Mouse (Mus musculus): ENCODE data around the gene Zfp738. TPM values are rescaled to one million over a fixed set of nuclear protein-coding genes. Genes with fewer than 3 reads are reported as not detected.
"Not testable (repeated sequence)": the region's sequence is repeated elsewhere in the genome, so short reads cannot be mapped to it uniquely, and the experiment has no call there.

The Zfp738 gene
- 1 to 10 TPM; 4.8 to 5.9 TPM for total RNA-seq (2021)

DNA sequence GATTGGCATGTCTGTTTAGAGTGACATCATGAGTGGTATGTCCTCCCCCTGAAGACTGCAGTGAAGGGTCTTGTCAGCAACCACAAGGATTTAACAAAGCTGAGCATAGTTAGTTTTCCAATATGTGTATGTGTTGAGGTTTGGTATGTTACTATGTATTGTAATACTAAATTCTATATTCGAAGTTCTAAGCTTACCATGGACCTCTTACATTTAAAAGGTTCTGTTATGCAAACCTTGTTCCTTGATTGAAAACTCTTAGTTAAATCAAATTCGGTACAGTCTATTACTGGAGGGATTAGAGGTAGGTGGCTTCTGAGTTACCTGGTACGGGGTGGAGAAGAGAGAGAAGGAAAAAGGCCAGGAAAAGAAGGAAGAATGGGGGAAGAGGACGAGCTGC is at the start of gene Zfp738:
TSS of gene Zfp738 (minus strand) at position 101 of the 400 bp plus-strand sequence.
- no peak for DNase-seq
- intact Hi-C loops (cut with DNase I), result no loop called here

DNA sequence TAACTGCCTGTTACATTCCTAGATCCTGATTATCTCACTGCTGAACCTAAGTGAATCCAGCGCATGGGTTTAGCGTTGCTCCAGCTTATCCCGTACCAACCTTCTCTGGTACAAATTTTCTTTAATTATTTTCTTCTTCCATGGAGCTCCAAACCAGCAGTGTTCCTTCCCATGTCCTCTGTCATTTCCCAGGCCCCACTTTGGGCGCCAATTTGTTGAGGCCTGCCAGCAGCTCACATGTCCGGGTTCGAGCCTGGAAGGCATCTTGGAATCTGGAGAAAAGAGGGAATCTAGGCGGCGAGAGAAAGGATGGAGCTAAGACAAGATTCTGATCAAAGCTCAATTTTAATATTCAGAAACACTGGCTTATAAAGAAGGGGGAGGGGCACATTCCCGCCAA is 47.5 kb upstream of the Zfp738 start:
- DNase-seq; intact Hi-C loops (cut with DNase I): not testable (repeated sequence)

DNA sequence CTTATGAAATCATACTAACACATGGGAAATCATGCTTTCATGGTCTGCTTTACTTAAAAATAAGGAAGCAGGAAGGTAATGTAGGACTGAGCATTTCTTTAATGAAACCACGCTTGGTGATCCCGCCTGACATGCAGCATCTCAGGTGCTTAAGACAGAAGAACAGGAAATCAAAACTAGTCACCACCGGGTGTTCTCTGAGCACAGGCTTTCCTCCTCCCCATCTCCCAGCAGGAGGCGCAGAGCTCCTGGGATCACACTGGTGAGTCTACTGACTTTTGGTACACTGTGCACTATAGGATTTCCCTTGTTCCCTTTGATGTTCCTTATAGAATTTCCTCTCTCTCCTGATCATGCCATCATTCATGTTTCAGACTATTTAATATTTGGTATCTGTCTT is 42.6 kb upstream of the Zfp738 start:
- DNase-seq, result peak; percentile 6 to 30
- intact Hi-C loops (cut with DNase I), result loop anchor here (5.0 to 10.0 kb wide), 6 partner anchors 83 to 605 kb away; partner anchors contain the start of genes Gm28044, Zfp273, Zfp455 and Zfp457

DNA sequence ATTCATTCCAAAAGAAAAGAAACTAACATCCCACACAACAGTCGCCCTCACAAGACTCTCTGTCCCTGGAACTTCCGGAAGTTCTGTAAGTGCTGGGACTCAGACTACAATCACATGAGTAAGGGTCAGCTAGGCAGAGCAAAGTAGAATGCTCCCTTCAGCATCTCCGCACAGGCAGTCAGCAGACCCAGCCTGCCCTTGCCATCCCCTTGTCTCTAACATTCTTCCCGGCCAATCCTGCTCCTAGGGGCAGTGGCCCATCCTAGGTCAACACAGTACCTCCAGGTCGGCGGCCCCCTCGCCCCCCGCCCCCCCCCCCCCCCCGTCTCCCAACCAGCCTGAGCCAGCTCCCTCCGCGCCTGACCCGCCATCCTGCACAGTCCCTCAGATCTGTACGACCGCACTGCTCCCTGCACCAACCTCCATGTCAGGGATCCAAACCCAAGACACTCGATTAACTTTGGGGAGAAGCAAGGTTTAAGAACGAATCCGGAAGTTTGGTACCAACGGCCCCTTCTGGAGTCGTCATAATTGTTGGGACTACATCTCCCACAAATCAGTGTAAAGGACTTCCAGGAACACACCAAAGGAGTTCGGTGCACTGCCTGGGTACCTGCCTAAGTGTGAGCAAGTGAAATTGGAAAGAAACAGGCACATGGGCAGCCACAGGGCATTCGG is 41.9 kb upstream of the Zfp738 start, which contains the start of gene Zfp65:
TSS of gene Zfp65 (minus strand) at position 533 of the 678 bp plus-strand sequence.
- peak; percentile 38 to 61 for DNase-seq
- intact Hi-C loops (cut with DNase I), result loop anchor here (5.0 to 10.0 kb wide), 6 partner anchors 84 to 604 kb away; partner anchors contain the start of genes Gm28044, Zfp273, Zfp455 and Zfp457

DNA sequence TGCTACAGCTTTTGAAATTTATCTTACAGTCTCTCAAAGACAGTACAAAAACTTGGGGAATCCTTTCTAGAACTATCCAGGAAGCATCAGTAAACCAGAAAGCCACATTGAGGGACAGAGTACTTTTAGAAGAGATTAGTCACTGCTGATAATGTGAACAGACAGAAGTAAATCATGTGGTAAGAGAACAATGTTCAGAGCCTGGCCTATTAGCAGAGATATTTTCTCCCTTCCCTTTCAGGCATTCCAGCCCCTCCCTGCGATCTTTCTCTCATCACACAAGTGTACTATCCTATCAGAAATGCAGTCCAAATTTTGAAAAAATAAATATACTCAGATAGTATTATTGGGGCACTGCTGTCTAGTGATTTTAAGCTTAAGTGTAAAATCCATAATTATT is 41.2 kb upstream of the Zfp738 start:
- DNase-seq, result no peak
- intact Hi-C loops (cut with DNase I), result loop anchor here (5.0 to 10.0 kb wide), 6 partner anchors 84 to 603 kb away; partner anchors contain the start of genes Gm28044, Zfp273, Zfp455 and Zfp457

DNA sequence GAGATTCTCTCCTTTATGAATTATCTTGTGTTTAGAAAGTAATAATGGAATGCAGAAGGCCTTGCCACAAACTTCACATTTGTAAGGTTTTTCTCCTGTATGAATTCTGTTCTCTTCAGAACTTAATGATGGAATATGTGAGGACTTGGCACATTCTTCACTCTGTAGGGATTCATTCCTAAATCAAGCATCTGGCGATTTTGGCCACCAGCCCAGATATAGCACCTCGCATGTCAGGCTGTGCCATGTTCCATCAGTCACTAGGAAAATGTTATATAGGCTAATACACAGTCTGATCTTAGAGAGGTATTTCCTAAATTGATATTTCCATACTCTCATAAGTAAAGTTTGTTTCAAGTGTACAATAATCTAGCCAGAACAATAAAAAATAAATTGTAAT is 38.5 kb upstream of the Zfp738 start:
- not testable (repeated sequence) for DNase-seq
- intact Hi-C loops (cut with DNase I), result loop anchor here (2.0 to 10.0 kb wide), 8 partner anchors 29 to 601 kb away; partner anchors contain the start of genes Gm28044, Zfp273, Zfp455 and Zfp457

DNA sequence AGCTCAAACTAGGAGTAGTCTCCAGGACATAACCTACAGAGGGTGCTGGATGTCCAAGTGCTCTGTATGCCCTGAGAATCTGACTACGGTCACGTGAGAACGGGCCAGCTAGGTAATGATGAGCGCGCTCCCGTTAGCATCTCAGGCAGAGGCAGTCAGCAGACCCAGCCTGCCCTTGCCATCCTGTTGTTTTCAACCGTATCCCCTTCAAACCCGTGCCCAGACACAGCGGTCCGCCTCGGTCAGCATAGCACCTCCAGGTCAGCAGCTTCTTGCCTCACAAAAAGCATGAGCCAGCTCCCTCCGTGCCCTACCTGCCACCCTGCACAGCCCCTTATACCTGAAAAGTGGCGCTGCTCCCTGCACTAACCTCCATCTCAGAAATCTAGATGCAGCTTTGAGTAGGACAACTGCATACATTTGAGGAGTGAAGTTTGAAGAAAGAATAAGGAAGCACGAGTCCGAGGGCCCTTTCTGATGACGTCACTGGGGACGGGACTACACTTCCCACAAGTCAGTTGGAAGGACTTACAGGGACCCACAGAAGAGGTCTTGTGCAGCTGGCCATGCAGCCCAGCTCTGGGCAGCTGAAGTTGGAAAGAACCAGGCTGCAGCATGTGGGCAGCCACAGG is 37.1 kb upstream of the Zfp738 start:
- intact Hi-C loops (cut with DNase I), result loop anchor here (1.0 to 10.0 kb wide), 9 partner anchors 31 to 599 kb away; partner anchors contain the start of genes Gm28044, Gm49345, Zfp455 and Zfp457
- peak; percentile 82 to 89 for DNase-seq

DNA sequence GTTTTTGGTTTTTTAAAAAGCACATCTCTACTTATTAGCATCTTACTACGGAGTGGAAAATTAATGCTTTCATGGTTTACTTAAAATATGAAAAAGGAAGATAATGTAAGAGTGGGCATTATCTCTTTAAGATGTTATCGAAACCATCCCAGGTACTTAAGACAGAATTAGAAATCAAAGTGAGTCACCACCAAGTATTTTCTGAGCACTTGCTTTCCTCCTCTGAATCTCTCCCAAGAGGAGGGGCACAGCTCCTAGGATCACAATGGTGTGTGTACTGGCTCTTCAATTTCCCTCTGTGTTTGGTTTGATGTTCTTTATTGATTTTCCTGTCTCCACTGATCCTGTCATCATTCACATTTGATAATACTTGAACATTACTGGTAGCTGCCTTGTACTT is 3.0 kb downstream of the Zfp738 start:
- intact Hi-C loops (cut with DNase I), result loop anchor here (1.0 to 5.0 kb wide), 4 partner anchors 40 to 557 kb away; partner anchors contain the start of genes Gm49345, Zfp729a and Zfp729b
- DNase-seq, result not testable (repeated sequence)

DNA sequence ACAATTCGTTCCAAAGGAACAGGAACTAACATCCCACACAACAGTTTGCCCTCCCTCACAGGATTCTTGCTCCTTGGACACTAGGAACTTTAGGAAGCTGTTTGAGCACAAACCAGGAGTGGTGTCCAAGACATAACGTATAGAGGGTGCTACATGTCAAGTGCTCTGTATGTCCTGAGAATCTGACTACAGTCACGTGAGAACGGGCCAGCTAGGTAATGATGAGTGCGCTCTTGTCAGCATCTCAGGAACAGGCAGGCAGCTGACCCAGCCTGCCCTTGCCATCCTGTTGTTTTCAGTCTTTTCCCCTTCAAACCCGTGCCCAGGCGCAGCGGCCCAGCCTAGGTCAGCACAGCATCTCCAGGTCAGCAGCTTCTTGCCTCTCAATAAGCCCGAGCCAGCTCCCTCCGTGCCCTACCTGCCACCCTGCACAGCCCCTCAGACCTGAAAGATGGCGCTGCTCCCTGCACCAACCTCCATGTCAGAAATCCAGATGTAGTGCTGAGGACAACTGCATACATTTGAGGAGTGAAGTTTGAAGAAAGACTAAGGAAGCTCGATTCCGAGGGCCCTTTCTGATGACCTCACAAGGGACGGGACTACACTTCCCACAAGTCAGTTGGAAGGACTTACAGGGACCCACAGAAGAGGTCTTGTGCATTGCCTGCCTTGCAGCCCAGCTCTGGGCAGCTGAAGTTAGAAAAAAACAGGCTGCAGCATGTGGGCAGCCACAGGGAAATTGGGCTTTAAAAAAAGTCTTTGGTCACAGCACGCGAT is 3.7 kb downstream of the Zfp738 start:
- DNase-seq, result peak; percentile 83 to 87
- intact Hi-C loops (cut with DNase I), result loop anchor here (1.0 to 5.0 kb wide), 4 partner anchors 41 to 556 kb away; partner anchors contain the start of genes Gm49345, Zfp729a and Zfp729b

DNA sequence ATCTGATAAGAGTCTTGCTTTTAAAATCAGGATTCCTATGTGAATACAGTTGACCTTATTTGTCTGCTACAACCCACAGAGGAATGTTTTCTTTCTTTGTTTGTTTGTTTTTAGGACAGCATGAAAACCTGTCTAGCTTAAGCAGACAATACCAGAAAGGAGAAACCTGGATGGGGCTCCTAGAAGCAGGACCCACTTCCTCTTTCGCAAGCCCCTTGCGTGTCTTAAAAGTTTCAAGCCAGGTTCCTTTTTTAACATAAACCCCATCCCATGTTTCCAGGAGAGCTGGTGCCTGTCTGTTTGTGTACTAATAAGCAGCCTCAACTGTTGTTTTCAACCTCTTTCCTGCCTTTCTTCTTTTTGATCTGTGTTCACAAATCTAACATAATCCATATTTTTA is 12.0 kb downstream of the Zfp738 start:
- DNase-seq, result no peak
- intact Hi-C loops (cut with DNase I), result no loop called here

DNA sequence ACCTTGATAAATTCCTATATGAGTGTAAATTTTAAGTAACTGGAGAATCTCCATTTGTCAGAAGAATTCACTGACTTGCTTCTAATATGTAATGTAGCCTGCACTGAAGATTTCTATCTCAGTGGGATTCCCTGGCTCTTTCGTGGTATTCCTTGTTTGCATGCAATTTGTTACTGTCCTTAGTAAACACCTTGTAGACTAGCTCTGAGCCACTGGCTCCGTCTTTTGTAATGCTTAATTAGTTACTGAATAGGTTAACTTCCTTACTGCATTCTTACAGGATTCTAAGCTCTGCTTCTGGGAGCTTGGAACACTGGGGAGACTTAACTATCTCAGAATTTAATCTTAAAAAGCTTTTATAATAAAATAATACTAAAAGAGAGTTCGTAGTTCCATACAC is 34.4 kb downstream of the Zfp738 start:
- intact Hi-C loops (cut with DNase I), result no loop called here
- no peak for DNase-seq

DNA sequence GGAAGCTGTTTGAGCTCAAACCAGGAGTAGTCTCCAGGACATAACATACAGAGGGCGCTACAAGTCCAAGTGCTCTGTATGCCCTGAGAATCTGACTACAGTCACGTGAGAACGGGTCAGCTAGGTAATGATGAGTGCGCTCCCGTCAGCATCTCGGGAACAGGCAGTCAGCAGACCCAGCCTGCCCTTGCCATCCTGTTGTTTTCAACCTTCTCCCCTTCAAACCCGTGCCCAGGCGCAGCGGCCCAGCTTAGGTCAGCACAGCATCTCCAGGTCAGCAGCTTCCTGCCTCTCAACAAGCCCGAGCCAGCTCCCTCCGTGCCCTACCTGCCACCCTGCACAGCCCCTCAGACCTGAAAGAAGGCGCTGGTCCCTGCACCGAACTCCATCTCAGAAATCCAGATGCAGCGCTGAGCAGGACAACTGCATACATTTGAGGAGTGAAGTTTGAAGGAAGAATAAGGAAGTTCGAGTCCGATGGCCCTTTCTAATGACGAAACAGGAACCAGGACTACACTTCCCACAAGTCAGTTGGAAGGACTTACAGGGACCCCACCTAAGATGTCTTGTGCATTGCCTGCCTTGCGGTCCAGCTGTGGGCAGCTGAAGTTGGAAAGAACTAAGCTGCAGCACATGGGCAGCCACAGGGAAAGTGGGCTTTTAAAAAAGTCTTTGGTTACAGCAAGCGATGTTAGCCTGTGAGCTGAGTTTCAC is 49.4 kb downstream of the Zfp738 start, which contains the start of the genes Gm49345 and Zfp729a:
TSS of gene Gm49345 (minus strand) at position 476 of the 714 bp plus-strand sequence.
TSS of gene Zfp729a (minus strand) at position 498 of the 714 bp plus-strand sequence.
- DNase-seq, result peak; percentile 84 to 85
- intact Hi-C loops (cut with DNase I), result loop anchor here (1.0 to 5.0 kb wide), 5 partner anchors 28 to 331 kb away; partner anchors contain the start of genes Zfp457 and Zfp729b

DNA sequence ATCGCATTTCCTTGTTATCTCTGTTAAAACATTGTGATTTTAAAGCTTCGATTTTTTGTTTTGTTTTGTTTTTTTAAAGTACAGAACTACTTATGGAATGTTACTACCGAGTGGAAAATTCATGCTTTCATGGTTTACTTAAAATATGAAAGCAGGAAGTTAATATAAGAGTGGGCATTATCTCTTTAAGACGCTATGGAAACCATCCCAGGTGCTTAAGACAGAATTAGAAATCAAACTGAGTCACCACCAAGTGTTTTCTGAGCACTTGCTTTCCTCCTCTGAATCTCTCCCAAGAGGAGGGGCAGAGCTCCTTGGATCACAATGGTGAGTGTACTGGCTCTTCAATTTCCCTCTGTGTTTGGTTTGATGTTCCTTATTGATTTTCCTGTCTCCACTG is 76.8 kb downstream of the Zfp738 start:
- no peak for DNase-seq
- intact Hi-C loops (cut with DNase I), result no loop called here

DNA sequence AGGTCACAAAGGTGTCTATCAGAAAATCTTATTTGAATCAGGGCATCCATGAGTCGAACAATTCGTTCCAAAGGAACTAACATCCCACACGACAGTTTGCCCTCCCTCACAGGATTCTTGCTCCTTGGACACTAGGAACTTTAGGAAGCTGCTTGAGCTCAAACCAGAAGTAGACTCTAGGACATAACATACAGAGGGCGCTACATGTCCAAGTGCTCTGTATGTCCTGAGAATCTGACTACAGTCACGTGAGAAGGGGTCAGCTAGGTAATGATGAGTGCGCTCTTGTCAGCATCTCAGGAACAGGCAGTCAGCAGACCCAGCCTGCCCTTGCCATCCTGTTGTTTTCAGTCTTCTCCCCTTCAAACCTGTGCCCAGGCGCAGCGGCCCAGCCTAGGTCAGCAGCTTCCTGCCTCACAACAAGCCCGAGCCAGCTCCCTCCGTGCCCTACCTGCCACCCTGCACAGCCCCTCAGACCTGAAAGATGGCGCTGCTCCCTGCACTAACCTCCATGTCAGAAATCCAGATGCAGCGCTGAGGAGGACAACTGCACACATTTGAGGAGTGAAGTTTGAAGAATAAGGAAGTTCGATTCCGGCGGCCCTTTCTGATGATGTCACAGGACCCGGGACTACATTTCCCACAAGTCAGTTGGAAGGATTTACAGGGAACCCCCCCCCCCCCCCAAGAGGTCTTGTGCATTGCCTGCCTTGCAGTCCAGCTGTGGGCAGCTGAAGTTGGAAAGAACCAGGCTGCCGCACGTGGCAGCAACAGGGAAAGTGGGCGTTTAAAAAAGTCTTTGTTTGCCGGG is 77.6 kb downstream of the Zfp738 start, which contains the start of gene Zfp729b:
TSS of gene Zfp729b (minus strand) at position 642 of the 811 bp plus-strand sequence.
- intact Hi-C loops (cut with DNase I), result loop anchor here (1.0 to 2.0 kb wide), 4 partner anchors 28 to 115 kb away; partner anchors contain the start of genes Gm49345, Zfp729a and Zfp748
- DNase-seq, result peak; percentile 91 to 97

Measured in heart, postnatal 36 days (tissue).